Mouse (Mus musculus) T-helper 1 cell (primary cell): ENCODE data around the gene 1190005I06Rik.

Experiments used
- in situ Hi-C: fragments of 300-600 bp; cut with MboI, MseI; formaldehyde crosslinking; loops from one replicate; pipeline ENCODE4 v1.15.1; 2025; ENCODE audit warnings: high pct_unique_total_duplicates

1190005I06Rik gene

GRCm38 (mm10) chr8:120622161-120622560, 25.3 kb downstream of the 1190005I06Rik start:
- in situ Hi-C loops = no loop called here

GRCm38 (mm10) chr8:120620441-120620840, 27.0 kb downstream of the 1190005I06Rik start:
- in situ Hi-C loops = no loop called here

- in situ Hi-C loops = no loop called here
Observed at GRCm38 (mm10) chr8:120619235-120620180, 27.9 kb downstream of the 1190005I06Rik start.

- in situ Hi-C loops = no loop called here
Observed at GRCm38 (mm10) chr8:120618110-120618509, 29.3 kb downstream of the 1190005I06Rik start.

GRCm38 (mm10) chr8:120616663-120617626, 30.5 kb downstream of the 1190005I06Rik start:
- in situ Hi-C loops = no loop called here

- in situ Hi-C loops = no loop called here
Observed at GRCm38 (mm10) chr8:120614491-120614890, 32.9 kb downstream of the 1190005I06Rik start.

GRCm38 (mm10) chr8:120610824-120611223, 36.6 kb downstream of the 1190005I06Rik start:
- in situ Hi-C loops = no loop called here

GRCm38 (mm10) chr8:120607885-120608284, 39.5 kb downstream of the 1190005I06Rik start:
- in situ Hi-C loops = no loop called here

- in situ Hi-C loops = no loop called here
Observed at GRCm38 (mm10) chr8:120607460-120607859, 40.0 kb downstream of the 1190005I06Rik start.

- in situ Hi-C loops = no loop called here
Observed at GRCm38 (mm10) chr8:120602672-120603071, 44.8 kb downstream of the 1190005I06Rik start.

GRCm38 (mm10) chr8:120599504-120599903, 47.9 kb downstream of the 1190005I06Rik start:
- in situ Hi-C loops = no loop called here

- in situ Hi-C loops = no loop called here
Observed at GRCm38 (mm10) chr8:120598579-120598978, 48.9 kb downstream of the 1190005I06Rik start.

- in situ Hi-C loops = no loop called here
Observed at GRCm38 (mm10) chr8:120595963-120596362, 51.5 kb downstream of the 1190005I06Rik start.

- in situ Hi-C loops = no loop called here
Observed at GRCm38 (mm10) chr8:120594571-120594970, 52.9 kb downstream of the 1190005I06Rik start.

GRCm38 (mm10) chr8:120591587-120592292, 55.7 kb downstream of the 1190005I06Rik start:
- in situ Hi-C loops = no loop called here

GRCm38 (mm10) chr8:120589921-120590320, 57.5 kb downstream of the 1190005I06Rik start:
- in situ Hi-C loops = loop anchor here (5.0 kb wide), 1 partner anchor 478 kb away; the partner anchor contains the start of gene 6430548M08Rik

- in situ Hi-C loops = loop anchor here (5.0 kb wide), 1 partner anchor 477 kb away; the partner anchor contains the start of gene 6430548M08Rik
Observed at GRCm38 (mm10) chr8:120588908-120589771, 58.3 kb downstream of the 1190005I06Rik start, which contains the start of gene Gins2. Gins2 (minus strand) TSS chr8:120589304.

GRCm38 (mm10) chr8:120585521-120585920, 61.9 kb downstream of the 1190005I06Rik start:
- in situ Hi-C loops = loop anchor here (5.0 kb wide), 1 partner anchor 473 kb away; the partner anchor contains the start of gene 6430548M08Rik

GRCm38 (mm10) chr8:120581811-120582210, 65.6 kb downstream of the 1190005I06Rik start:
- in situ Hi-C loops = no loop called here

GRCm38 (mm10) chr8:120581329-120581728, 66.1 kb downstream of the 1190005I06Rik start:
- in situ Hi-C loops = no loop called here
